Mouse (Mus musculus): Measurements from ENCODE around the gene Foxg1. TPM values are rescaled to one million over a fixed set of nuclear protein-coding genes. Genes with fewer than 3 reads are reported as not detected.

The Foxg1 gene
- polyA plus RNA-seq (2015; fragmentation: Nextera tagmentation; extraction: Ambion mirVana), result not detected in 2 replicates

DNA sequence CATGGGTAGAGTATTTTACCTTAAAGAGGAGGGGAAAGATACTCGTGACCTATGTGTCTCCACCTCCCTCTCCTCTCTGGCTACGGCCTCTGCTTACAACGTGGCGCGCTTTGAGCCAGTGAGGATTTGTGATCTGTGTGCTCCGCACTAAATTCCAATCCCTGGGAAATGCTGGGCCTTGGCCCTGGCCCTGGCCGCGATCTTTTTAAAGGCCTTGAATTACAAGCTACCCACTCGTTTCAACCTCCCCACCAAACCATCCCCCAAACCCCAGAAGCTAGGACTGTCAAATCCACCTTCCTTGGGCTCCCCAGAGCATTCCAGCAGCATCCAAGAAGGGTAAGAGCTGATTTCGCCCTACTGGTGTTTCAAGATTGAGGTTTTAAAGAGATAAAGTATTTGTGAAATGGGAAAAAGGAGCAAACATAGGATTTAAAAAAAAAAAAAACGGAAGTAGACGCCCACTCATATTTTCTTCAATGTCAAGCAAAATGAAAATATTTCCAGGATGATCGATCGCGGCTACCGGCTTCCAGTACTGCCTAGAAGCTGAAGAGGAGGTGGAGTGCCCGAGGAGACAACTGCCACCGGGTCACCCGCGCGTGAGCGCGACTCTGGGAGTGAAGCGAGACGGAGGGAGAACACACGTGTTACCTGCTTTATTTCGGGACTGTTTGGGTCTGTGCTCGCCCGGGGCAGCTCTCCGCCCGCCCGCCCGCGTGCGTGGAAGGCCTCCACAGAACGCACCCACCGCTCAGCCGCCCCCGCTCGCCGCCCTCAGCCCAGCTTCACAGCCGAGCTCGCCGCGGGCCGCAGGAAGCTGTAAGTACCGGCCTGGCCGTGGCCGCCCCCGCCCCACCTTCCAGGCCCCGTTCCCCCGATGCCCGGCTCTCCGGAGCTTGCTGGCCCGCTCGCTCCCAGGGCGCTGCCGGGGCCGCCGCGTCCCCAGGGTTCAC is at the start of gene Foxg1:
TSS of gene Foxg1 (plus strand) at position 96 of the 956 bp plus-strand sequence.
- 0 out of 2 replicates have a peak, but pooled peaks have one; percentile 8 for ATAC-seq (ENCODE audit: low FRiP score, low TSS enrichment)
- Histone ChIP-seq H3K27me3 (ENCODE audit: insufficient read depth, low read length) (peaks cover 83% of the 10 kb centered on the region), H3K4me1 (ENCODE audit: insufficient read depth, low read length) (peaks cover 11% of the 10 kb centered on the region), H3K4me2 (replicated peaks; ENCODE audit: low read depth, low read length) (peak within 1 kb of the TSS; percentile 48), H3K9me3 (ENCODE audit: low read length) (no peaks in the 10 kb centered on the region), H3K4me3 (ENCODE audit: low read length) (peak within 1 kb of the TSS; percentile 40), H3K9ac (replicated peaks; ENCODE audit: low read length) (no peak within 1 kb of the TSS), H3K36me3 (ENCODE audit: insufficient read depth, low read length) (no peaks in the 10 kb centered on the region), H3K27ac (ENCODE audit: low read length) (no peak within 1 kb of the TSS)
- WGBS, result under 1% methylated on average over 61 of the region's 61 CpGs

DNA sequence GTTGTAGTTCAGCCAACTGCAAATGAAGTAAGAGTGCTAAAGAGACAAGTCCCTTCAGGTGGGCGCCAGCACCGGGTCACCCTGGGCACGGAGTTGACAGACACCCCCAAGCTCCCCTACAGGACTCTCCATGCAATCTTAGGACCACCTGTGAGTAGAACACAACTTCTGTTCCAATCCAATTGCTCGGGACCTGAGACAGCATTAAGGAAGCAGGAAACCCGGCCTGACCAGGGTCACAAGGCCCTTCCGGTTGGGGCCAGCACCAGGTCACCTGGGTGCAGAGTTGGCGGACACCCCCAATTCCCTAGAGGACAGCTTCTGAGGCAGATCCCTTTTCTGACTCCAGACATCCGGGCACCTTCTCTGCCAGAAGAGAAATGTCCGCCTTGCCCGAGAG is 32.8 kb upstream of the Foxg1 start:
- no peak for ATAC-seq (ENCODE audit: low FRiP score, low TSS enrichment)
- Histone ChIP-seq H3K9ac (replicated peaks; ENCODE audit: low read length) (no peak overlapping the region), H3K4me2 (replicated peaks; ENCODE audit: low read depth, low read length) (no peak overlapping the region), H3K4me1 (ENCODE audit: insufficient read depth, low read length) (no peaks in the 10 kb centered on the region), H3K4me3 (ENCODE audit: low read length) (no peak overlapping the region), H3K27ac (ENCODE audit: low read length) (no peak overlapping the region), H3K27me3 (ENCODE audit: insufficient read depth, low read length) (no peaks in the 10 kb centered on the region), H3K9me3 (ENCODE audit: low read length) (no peaks in the 10 kb centered on the region), H3K36me3 (ENCODE audit: insufficient read depth, low read length) (no peaks in the 10 kb centered on the region)
- WGBS, result 89% methylated on average over 10 of the region's 10 CpGs

- WGBS, result 70% methylated on average over 1 of the region's 1 CpGs
- H3K36me3 ChIP-seq (ENCODE audit: insufficient read depth, low read length), result no peaks in the 10 kb centered on the region
- no peak overlapping the region for H3K27ac ChIP-seq (ENCODE audit: low read length)
- H3K27me3 ChIP-seq (ENCODE audit: insufficient read depth, low read length), result peaks cover 39% of the 10 kb centered on the region
- no peak for ATAC-seq (ENCODE audit: low FRiP score, low TSS enrichment)
- no peak overlapping the region for H3K9ac ChIP-seq (replicated peaks; ENCODE audit: low read length)
- no peaks in the 10 kb centered on the region for H3K9me3 ChIP-seq (ENCODE audit: low read length)
- H3K4me3 ChIP-seq (ENCODE audit: low read length), result no peak overlapping the region
- no peak overlapping the region for H3K4me2 ChIP-seq (replicated peaks; ENCODE audit: low read depth, low read length)
- no peaks in the 10 kb centered on the region for H3K4me1 ChIP-seq (ENCODE audit: insufficient read depth, low read length)
Observed at GRCm38 (mm10) chr12:49368931-49369330, 13.5 kb upstream of the Foxg1 start.

- ATAC-seq (ENCODE audit: low FRiP score, low TSS enrichment), result no peak
- H3K36me3 ChIP-seq (ENCODE audit: insufficient read depth, low read length), result no peaks in the 10 kb centered on the region
- no peak overlapping the region for H3K9ac ChIP-seq (replicated peaks; ENCODE audit: low read length)
- peaks cover 68% of the 10 kb centered on the region for H3K27me3 ChIP-seq (ENCODE audit: insufficient read depth, low read length)
- H3K9me3 ChIP-seq (ENCODE audit: low read length), result no peaks in the 10 kb centered on the region
- H3K4me3 ChIP-seq (ENCODE audit: low read length), result no peak overlapping the region
- no peak overlapping the region for H3K27ac ChIP-seq (ENCODE audit: low read length)
- H3K4me2 ChIP-seq (replicated peaks; ENCODE audit: low read depth, low read length), result no peak overlapping the region
- 0 out of 2 replicates have a peak, but pooled peaks cover 7% of the 10 kb centered on the region for H3K4me1 ChIP-seq (ENCODE audit: insufficient read depth, low read length)
Observed at GRCm38 (mm10) chr12:49372170-49372569, 10.3 kb upstream of the Foxg1 start.

GRCm38 (mm10) chr12:49373176-49373575 is 9.3 kb upstream of the Foxg1 start:
- Histone ChIP-seq H3K4me2 (replicated peaks; ENCODE audit: low read depth, low read length) (no peak overlapping the region), H3K4me3 (ENCODE audit: low read length) (no peak overlapping the region), H3K27me3 (ENCODE audit: insufficient read depth, low read length) (peaks cover 78% of the 10 kb centered on the region), H3K9ac (replicated peaks; ENCODE audit: low read length) (no peak overlapping the region), H3K27ac (ENCODE audit: low read length) (no peak overlapping the region), H3K9me3 (ENCODE audit: low read length) (no peaks in the 10 kb centered on the region), H3K4me1 (ENCODE audit: insufficient read depth, low read length) (0 out of 2 replicates have a peak, but pooled peaks cover 7% of the 10 kb centered on the region), H3K36me3 (ENCODE audit: insufficient read depth, low read length) (no peaks in the 10 kb centered on the region)
- ATAC-seq (ENCODE audit: low FRiP score, low TSS enrichment), result no peak
- 4% methylated on average over 5 of the region's 5 CpGs for WGBS

GRCm38 (mm10) chr12:49373821-49374605 is 8.4 kb upstream of the Foxg1 start:
- Histone ChIP-seq H3K36me3 (ENCODE audit: insufficient read depth, low read length) (no peaks in the 10 kb centered on the region), H3K27ac (ENCODE audit: low read length) (no peak overlapping the region), H3K4me2 (replicated peaks; ENCODE audit: low read depth, low read length) (peak overlapping the region; percentile 43), H3K4me3 (ENCODE audit: low read length) (peak overlapping the region; percentile 36), H3K9ac (replicated peaks; ENCODE audit: low read length) (no peak overlapping the region), H3K4me1 (ENCODE audit: insufficient read depth, low read length) (0 out of 2 replicates have a peak, but pooled peaks cover 7% of the 10 kb centered on the region), H3K27me3 (ENCODE audit: insufficient read depth, low read length) (peaks cover 86% of the 10 kb centered on the region), H3K9me3 (ENCODE audit: low read length) (no peaks in the 10 kb centered on the region)
- no peak for ATAC-seq (ENCODE audit: low FRiP score, low TSS enrichment)
- 2% methylated on average over 24 of the region's 24 CpGs for WGBS

GRCm38 (mm10) chr12:49374606-49374995 is 7.9 kb upstream of the Foxg1 start:
- under 1% methylated on average over 14 of the region's 14 CpGs for WGBS
- peak overlapping the region; percentile 36 for H3K4me3 ChIP-seq (ENCODE audit: low read length)

DNA sequence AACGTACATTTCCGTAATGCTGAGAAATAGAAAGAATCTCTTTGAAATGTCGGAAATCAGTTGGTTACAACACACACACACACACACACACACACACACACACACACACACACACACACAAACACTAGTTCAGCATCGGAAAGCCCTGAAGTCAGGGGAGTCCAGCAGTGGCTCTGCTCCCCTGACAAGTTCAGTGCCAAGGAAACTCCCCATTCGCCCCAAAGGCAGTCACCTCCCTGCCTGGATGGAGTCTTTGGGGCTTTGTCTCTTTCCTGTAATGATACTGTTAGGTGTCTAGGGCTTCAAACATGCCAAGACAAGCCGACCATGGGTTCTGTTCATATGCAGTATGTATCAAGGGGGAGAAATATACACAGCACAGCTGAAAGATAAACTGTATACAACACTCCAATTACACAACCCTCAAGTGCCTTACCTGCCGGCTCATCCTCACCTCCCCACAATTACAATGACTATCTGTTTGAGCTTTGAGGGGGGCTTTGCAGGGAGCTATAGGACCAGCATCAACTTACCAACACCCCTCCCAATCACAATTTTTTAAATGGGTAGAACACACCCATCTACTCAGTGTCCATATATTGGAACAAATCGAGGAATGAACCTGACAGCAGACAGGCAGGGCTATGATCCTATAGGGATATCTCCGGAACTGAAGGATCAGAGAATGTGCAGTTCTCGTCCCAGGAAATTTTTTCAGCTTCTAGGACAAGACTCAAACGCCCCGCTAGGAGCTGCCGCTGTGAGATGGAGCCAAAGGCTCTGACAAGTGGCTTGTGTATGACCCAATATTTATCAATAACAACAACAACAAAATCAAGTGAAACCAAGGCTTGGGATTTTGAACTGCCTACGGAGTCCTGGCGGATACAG is 6.8 kb upstream of the Foxg1 start:
- no peaks in the 10 kb centered on the region for H3K9me3 ChIP-seq (ENCODE audit: low read length)
- no peak overlapping the region for H3K4me3 ChIP-seq (ENCODE audit: low read length)
- H3K4me2 ChIP-seq (replicated peaks; ENCODE audit: low read depth, low read length), result no peak overlapping the region
- WGBS, result 4% methylated on average over 15 of the region's 15 CpGs
- H3K36me3 ChIP-seq (ENCODE audit: insufficient read depth, low read length), result no peaks in the 10 kb centered on the region
- H3K4me1 ChIP-seq (ENCODE audit: insufficient read depth, low read length), result 0 out of 2 replicates have a peak, but pooled peaks cover 7% of the 10 kb centered on the region
- H3K27me3 ChIP-seq (ENCODE audit: insufficient read depth, low read length), result peaks cover 91% of the 10 kb centered on the region
- H3K27ac ChIP-seq (ENCODE audit: low read length), result no peak overlapping the region
- no peak for ATAC-seq (ENCODE audit: low FRiP score, low TSS enrichment)
- no peak overlapping the region for H3K9ac ChIP-seq (replicated peaks; ENCODE audit: low read length)

More at GRCm38 (mm10) chr12:49374606-49374995, 7.9 kb upstream of the Foxg1 start:
- H3K27me3 ChIP-seq (ENCODE audit: insufficient read depth, low read length), result peaks cover 87% of the 10 kb centered on the region
- peak overlapping the region; percentile 43 for H3K4me2 ChIP-seq (replicated peaks; ENCODE audit: low read depth, low read length)
- H3K27ac ChIP-seq (ENCODE audit: low read length), result no peak overlapping the region
- ATAC-seq (ENCODE audit: low FRiP score, low TSS enrichment), result no peak
- H3K9me3 ChIP-seq (ENCODE audit: low read length), result no peaks in the 10 kb centered on the region
- no peak overlapping the region for H3K9ac ChIP-seq (replicated peaks; ENCODE audit: low read length)
- 0 out of 2 replicates have a peak, but pooled peaks cover 7% of the 10 kb centered on the region for H3K4me1 ChIP-seq (ENCODE audit: insufficient read depth, low read length)
- no peaks in the 10 kb centered on the region for H3K36me3 ChIP-seq (ENCODE audit: insufficient read depth, low read length)

Data from kidney, embryonic 16.5 days (tissue).